Mouse (Mus musculus) B cell, adult 2 months (primary cell): ENCODE results near the gene Tenm1.

Source experiments
- DNase-seq, 2 experiments: peaks; one replicate each; pipeline ENCODE4 v3.0.0; 2022

Tenm1 gene

GRCm38 (mm10) chrX:43428855-43429263 is at the start of gene Tenm1:
Gene Tenm1 (minus strand): TSS chrX:43429126.
- no peak for DNase-seq

- DNase-seq, result no peak
Observed at GRCm38 (mm10) chrX:43467311-43467710, 38.4 kb upstream of the Tenm1 start.

- DNase-seq, result no peak
Observed at GRCm38 (mm10) chrX:43430581-43430980, 1.7 kb upstream of the Tenm1 start.

- DNase-seq, result no peak
Observed at GRCm38 (mm10) chrX:43429982-43430531, 1.1 kb upstream of the Tenm1 start.

GRCm38 (mm10) chrX:43429337-43429736 is 411 bp upstream of the Tenm1 start:
- no peak for DNase-seq

GRCm38 (mm10) chrX:43427961-43428365 is 963 bp downstream of the Tenm1 start:
- no peak for DNase-seq

GRCm38 (mm10) chrX:43427111-43427510 is 1.8 kb downstream of the Tenm1 start:
- no peak for DNase-seq

- DNase-seq, result no peak
Observed at GRCm38 (mm10) chrX:43397957-43398356, 31.0 kb downstream of the Tenm1 start.

- DNase-seq, result no peak
Observed at GRCm38 (mm10) chrX:43388106-43388505, 40.8 kb downstream of the Tenm1 start.

- no peak for DNase-seq
Observed at GRCm38 (mm10) chrX:43372526-43372925, 56.4 kb downstream of the Tenm1 start.

- DNase-seq, result no peak
Observed at GRCm38 (mm10) chrX:43319351-43319750, 109.6 kb downstream of the Tenm1 start.

- no peak for DNase-seq
Observed at GRCm38 (mm10) chrX:43317801-43318520, 111.0 kb downstream of the Tenm1 start.

- DNase-seq, result no peak
Observed at GRCm38 (mm10) chrX:43235844-43236243, 193.1 kb downstream of the Tenm1 start.

- no peak for DNase-seq
Observed at GRCm38 (mm10) chrX:43205003-43205402, 223.9 kb downstream of the Tenm1 start.

- no peak for DNase-seq
Observed at GRCm38 (mm10) chrX:43202249-43202783, 226.6 kb downstream of the Tenm1 start.

- no peak for DNase-seq
Observed at GRCm38 (mm10) chrX:43182975-43183374, 246.0 kb downstream of the Tenm1 start.

- no peak for DNase-seq
Observed at GRCm38 (mm10) chrX:43151561-43151960, 277.4 kb downstream of the Tenm1 start.

GRCm38 (mm10) chrX:43129696-43130095 is 299.2 kb downstream of the Tenm1 start:
- DNase-seq, result no peak

GRCm38 (mm10) chrX:43122491-43122890 is 306.4 kb downstream of the Tenm1 start:
- no peak for DNase-seq

- no peak for DNase-seq
Observed at GRCm38 (mm10) chrX:43122001-43122400, 306.9 kb downstream of the Tenm1 start.

- no peak for DNase-seq
Observed at GRCm38 (mm10) chrX:42986100-42986499, 442.8 kb downstream of the Tenm1 start.

- DNase-seq, result no peak
Observed at GRCm38 (mm10) chrX:42973562-42973961, 455.4 kb downstream of the Tenm1 start.

- DNase-seq, result no peak
Observed at GRCm38 (mm10) chrX:42967611-42968010, 461.3 kb downstream of the Tenm1 start.

GRCm38 (mm10) chrX:42861731-42862130 is 567.2 kb downstream of the Tenm1 start:
- DNase-seq, result no peak

- no peak for DNase-seq
Observed at GRCm38 (mm10) chrX:42781566-42781965, 647.4 kb downstream of the Tenm1 start.
